Mouse (Mus musculus) embryo, embryonic 10.5 days (tissue): Measurements from ENCODE around the gene Thsd7b.
A peak's percentile ranks its signal among the peaks of the same experiment; 100 is the strongest.

ENCODE experiments used
- DNase-seq: peaks from one replicate; pipeline ENCODE4 v3.0.0-alpha.2; 2015; ENCODE audit warnings: low spot score

The Thsd7b gene

GRCm38 (mm10) chr1:129272982-129273937 is at the start of gene Thsd7b:
TSS of gene Thsd7b (plus strand) at chr1:129273302.
- DNase-seq: peak; percentile 50

- DNase-seq: peak; percentile 63
These were observed 28.8 kb upstream of the Thsd7b start for GRCm38 (mm10) chr1:129244292-129244691.

DNA sequence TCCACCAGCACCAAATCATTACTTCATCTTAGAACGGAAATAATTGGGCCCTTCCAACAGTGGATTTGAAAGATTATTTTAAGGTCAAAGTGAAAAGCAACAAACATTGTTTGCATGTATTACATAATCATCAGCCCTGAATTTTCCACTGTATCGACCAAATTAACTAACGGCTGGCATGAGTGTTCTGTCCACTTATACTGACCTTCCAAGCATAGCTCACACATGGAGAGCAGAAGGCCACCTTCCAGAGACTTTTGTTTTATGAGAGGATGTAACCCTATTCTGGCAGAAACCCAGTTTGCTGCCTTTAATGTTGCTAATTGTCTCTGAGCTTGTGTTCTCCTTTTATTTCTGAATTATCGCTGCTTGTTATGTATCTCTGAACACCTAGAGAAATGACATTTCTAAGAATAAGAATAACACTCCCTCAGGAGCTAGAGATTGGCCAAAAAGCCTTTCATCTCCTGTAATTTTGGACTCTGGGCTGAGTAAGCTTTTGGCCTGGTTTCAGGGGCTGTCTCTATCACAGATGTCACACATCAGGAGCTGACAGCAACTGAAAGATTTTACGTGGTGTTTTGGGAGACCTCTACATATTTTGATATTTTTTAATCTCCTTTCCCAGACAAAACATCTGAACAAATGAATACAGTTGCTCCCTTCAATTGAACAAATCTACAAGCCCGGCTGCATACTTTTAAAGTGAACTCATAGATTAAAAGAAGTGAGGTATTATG is 22.2 kb upstream of the Thsd7b start:
- no peak for DNase-seq

- DNase-seq: no peak
These were observed 6.4 kb upstream of the Thsd7b start for GRCm38 (mm10) chr1:129266684-129267083.

GRCm38 (mm10) chr1:129304173-129304572 is 31.1 kb downstream of the Thsd7b start:
- no peak for DNase-seq

DNA sequence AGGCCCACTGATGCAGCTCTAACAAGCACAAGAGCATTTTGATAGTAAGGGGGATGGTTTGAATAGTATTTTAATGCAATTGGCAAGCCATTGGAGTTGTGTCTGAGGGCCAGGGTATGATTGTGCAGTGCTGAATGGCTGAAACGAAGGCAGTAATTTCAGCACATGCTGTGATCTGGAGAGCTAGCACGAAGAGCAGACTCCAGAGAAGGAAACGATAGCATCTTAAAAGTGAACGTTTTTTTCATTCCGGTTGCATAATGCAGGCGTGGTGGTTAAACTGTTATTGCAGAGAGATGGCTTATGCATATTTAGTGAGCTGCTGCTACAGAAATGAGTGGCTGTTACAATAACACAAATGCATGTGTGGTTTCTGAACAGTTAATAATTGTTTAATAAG is 51.3 kb downstream of the Thsd7b start:
- DNase-seq: no peak

DNA sequence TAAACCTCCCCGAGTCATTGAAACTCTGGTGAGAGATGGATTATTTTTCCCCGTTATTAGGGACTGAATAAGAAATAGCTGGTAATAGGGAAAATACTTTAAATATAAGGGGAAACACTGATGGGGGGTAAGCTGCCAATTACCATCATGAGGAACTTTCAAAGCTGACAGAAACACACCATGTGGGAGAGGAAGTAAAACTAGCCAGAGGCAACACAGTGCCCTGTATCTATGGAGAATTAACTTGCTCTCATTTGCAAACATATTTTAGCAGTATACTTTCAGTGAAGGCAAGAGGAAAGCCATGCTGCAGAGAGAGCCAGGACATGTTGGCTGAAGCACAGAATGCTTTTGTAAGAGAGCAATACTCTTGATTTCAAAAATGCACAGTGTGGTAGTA is 51.7 kb downstream of the Thsd7b start:
- DNase-seq: no peak

DNA sequence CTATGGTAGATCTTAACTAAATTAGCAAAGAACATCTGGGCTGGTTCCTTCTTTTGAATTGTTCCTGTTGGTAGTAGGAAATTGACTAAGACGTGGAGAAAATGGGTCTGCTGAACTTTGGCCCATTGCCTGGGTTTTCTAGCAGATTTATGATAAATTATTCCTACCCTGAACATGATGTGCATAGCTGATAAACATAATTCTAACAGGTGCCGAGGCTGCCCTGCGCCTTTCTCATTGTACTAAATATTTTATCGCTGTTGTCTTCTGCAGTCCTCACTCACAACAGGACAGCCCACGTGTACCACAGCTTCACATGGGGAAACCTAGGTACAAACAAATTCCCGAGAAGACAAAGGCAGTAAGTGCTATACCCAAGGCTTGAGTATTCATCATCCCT is 83.5 kb downstream of the Thsd7b start:
- no peak for DNase-seq

- no peak for DNase-seq
These were observed 84.3 kb downstream of the Thsd7b start for GRCm38 (mm10) chr1:129357378-129357777.

- no peak for DNase-seq
These were observed 90.3 kb downstream of the Thsd7b start for GRCm38 (mm10) chr1:129363368-129363767.

DNA sequence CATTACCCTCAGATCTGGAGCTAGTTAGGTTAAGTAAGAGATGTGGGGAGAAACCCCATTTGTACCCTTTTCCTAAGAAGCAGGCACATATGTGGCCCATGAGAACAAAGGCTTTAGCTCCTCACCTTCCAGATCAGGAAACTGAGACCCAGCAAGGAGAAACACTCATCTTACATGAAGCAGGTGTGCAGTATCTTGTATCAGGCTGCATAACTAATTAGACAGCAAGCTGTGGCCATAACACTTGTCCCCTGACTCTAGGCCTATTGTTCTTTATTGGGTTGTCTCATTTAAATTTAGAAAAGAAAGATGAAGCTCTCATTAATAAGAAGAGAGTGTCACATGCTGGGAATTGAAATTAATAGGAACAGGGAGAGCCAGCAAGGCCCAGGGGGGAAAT is 91.7 kb downstream of the Thsd7b start:
- no peak for DNase-seq

- no peak for DNase-seq
These were observed 92.5 kb downstream of the Thsd7b start for GRCm38 (mm10) chr1:129365590-129365989.

GRCm38 (mm10) chr1:129386479-129386878 is 113.4 kb downstream of the Thsd7b start:
- DNase-seq: no peak

DNA sequence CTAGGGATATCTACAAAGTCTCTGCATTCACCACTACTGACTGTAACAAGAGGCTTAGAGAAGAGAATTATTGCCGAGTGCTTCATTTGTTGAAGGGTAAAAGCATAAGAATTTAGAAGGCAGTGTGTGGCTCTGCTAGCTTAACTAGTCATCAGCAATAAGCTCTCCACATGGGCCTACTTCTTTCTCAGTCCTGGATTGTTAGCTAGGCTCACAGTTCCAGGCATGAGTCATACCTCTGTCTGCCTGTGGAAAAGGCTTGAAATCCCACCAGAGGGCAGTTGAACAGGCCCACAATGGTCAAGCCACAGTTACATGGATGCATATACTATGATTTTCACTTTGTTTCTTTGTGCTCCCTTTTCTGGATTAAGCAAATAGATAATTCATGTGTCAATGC is 138.5 kb downstream of the Thsd7b start:
- no peak for DNase-seq

GRCm38 (mm10) chr1:129421581-129421980 is 148.5 kb downstream of the Thsd7b start:
- no peak for DNase-seq

DNA sequence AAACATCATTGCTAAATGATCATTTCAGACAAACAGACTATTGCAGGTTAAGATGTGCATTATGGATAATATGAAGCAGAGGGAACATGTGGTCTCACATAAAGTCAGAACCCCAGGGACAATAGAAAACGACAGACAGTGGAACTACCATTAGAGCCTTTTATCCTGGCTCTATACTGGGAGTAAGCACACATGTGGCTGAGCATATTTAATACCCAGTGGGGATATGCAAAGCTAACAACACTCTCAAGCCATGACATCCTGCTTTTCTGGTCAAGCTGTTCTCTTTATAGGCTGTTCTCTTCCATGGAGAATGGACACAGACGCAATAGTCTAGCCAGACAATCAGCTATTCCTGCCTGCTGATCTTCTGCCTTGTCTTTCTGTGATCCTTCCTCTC is 191.3 kb downstream of the Thsd7b start:
- no peak for DNase-seq

DNA sequence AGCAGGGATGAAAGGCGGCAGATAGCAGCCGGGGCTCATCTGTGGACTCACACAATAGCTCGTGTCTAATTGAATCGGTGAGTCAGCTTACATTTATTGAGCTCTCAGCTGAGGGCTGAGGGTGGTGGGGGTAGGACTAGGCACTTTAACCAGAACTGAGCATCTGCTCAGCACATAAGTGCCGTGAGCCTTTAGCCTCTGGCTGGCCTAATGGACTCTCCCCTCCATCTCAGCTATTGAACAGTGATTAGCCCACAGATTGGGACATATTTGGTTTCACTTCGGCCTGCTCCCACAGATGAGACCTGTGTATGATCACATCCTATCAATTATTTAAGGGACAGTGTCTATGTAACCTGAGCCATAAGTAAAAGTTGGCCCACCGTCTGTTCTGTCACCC is 200.4 kb downstream of the Thsd7b start:
- DNase-seq: peak; percentile 41

GRCm38 (mm10) chr1:129484266-129485031 is 211.3 kb downstream of the Thsd7b start:
- DNase-seq: no peak

DNA sequence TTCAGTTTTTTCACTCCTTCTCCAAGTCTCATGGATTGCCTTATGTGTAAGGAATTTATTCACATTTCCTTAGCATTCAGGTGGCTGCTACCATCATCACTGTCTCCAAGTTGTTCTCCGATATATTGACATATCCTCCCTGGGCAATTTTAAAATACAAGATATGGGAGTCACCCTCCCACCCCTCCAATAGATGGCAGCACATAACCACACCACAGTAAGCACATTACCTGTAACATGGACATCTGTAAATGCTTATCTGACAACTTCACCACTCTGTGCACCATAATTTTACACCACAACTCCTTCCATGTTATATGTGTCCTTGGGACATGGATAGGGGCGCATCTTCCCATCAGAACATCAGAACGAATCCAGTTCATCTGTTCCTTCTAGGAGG is 218.0 kb downstream of the Thsd7b start:
- DNase-seq: peak; percentile 3

- no peak for DNase-seq
These were observed 220.8 kb downstream of the Thsd7b start for GRCm38 (mm10) chr1:129493929-129494328.

GRCm38 (mm10) chr1:129501707-129502106 is 228.6 kb downstream of the Thsd7b start:
- DNase-seq: no peak

DNA sequence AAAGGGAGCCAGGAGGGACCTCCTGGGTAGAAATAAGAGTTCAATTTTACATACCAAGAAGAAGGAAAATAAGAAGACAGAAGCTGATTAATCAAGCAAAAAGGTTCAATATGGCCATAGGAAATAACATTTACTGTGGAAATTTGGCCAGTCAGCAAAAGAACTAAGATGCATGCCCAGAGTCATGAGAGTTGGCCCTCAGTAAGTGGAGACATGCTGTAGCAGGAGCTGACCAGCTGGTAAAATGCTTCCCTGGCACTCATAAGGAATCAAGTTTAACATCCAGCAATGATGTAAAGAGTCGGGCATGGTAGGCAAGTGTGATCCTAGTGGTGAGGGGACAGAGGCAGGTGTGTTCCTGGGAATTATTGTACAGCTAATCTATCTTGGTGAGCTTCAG is 243.3 kb downstream of the Thsd7b start:
- no peak for DNase-seq
